8 mouse cellular contexts compared by ENCODE assay signal in the genomic region with DNA sequence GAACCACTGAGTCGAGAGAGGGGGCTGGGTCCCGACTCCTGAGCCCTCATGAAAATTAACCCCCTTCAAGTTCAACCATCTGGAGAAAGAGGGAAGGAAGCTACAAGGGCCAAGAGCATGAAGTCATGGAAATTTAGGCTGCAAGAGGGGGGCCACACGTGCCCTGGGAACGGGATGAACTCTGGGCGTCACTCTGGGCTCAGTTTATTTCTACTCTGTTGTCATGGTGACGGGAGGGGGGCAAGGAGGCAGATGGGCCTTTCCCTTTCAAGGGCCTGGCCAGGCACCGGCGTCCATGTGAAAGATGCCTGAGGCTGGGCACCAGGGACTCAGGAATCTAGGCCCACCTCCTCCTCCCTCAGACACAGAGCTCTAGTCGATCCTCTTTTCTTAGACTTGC. TPM values are rescaled to one million over a fixed set of nuclear protein-coding genes. Genes with fewer than 3 reads are reported as not detected.
DNase-seq lines count a peak whose midpoint lies in the region; ATAC-seq and TF ChIP-seq lines count a peak whose summit lies in the region.

No protein-coding gene starts in this region.

- intact Hi-C loops in heart, postnatal 14 days (cut with DNase I) = no loop called here

- peaks cover 10% of the 10 kb centered on the region for H3K4me1 ChIP-seq in liver, adult 2 months (ENCODE audit: control insufficient read depth, insufficient read depth, low read length)
- H3K4me1 ChIP-seq in forebrain, embryonic 13.5 days = peaks cover 41% of the 10 kb centered on the region
- H3K4me1 ChIP-seq in midbrain, embryonic 16.5 days (ENCODE audit: control insufficient read depth, insufficient read depth, low read length) = peaks cover 35% of the 10 kb centered on the region

- H3K27ac ChIP-seq in liver, adult 2 months (replicated peaks; ENCODE audit: insufficient read depth, low read depth, low read length) = no peak overlapping the region
- peak overlapping the region; percentile 27; the same call in 1 of the 2 replicates for H3K27ac ChIP-seq in forebrain, embryonic 13.5 days
- no peak overlapping the region for H3K27ac ChIP-seq in midbrain, embryonic 16.5 days (ENCODE audit: low read length)

- no peaks in the 10 kb centered on the region; the same call in 1 of the 2 replicates for H3K36me3 ChIP-seq in liver, adult 2 months (ENCODE audit: control insufficient read depth, insufficient read depth, low read length)
- H3K36me3 ChIP-seq in forebrain, embryonic 13.5 days (ENCODE audit: poor library complexity, severe bottlenecking) = peaks cover 38% of the 10 kb centered on the region
- H3K36me3 ChIP-seq in midbrain, embryonic 16.5 days (ENCODE audit: control insufficient read depth, insufficient read depth, low read length) = peaks cover 8% of the 10 kb centered on the region

- peak overlapping the region; percentile 82 for H3K4me2 ChIP-seq in forebrain, embryonic 13.5 days
- peak overlapping the region; percentile 18; the same call in 1 of the 2 replicates for H3K4me2 ChIP-seq in midbrain, embryonic 16.5 days (ENCODE audit: low read length)

- peaks cover 32% of the 10 kb centered on the region for H3K79me2 ChIP-seq in liver, adult 2 months (ENCODE audit: control insufficient read depth, insufficient read depth, low read length)

- WGBS in liver, adult 2 months = 59% methylated on average over 9 of the region's 9 CpGs
- 19% methylated on average over 9 of the region's 9 CpGs for WGBS in forebrain, embryonic 13.5 days
- WGBS in midbrain, embryonic 16.5 days = 10% methylated on average over 9 of the region's 9 CpGs

- no peak for TF ChIP-seq CTCF in liver, adult 2 months (IDR thresholded peaks at IDR 0.05; ENCODE audit: low read depth, low read length)

- ATAC-seq in forebrain, embryonic 13.5 days = no peak
- no peak for ATAC-seq in midbrain, embryonic 16.5 days

- no peaks in the 10 kb centered on the region for H3K9me3 ChIP-seq in forebrain, embryonic 13.5 days (replicated peaks)
- H3K9me3 ChIP-seq in midbrain, embryonic 16.5 days (replicated peaks; ENCODE audit: control insufficient read depth, low read length, poor library complexity, severe bottlenecking) = no peaks in the 10 kb centered on the region

- H3K4me3 ChIP-seq in liver, adult 2 months (ENCODE audit: insufficient read depth, low read depth, low read length) = no peak overlapping the region
- peak overlapping the region; percentile 9; the same call in 1 of the 2 replicates for H3K4me3 ChIP-seq in forebrain, embryonic 13.5 days
- no peak overlapping the region for H3K4me3 ChIP-seq in midbrain, embryonic 16.5 days (ENCODE audit: low read depth, low read length)

- no peaks in the 10 kb centered on the region for H3K27me3 ChIP-seq in liver, adult 2 months (ENCODE audit: control insufficient read depth, insufficient read depth, low read length)
- H3K27me3 ChIP-seq in forebrain, embryonic 13.5 days = no peaks in the 10 kb centered on the region
- no peaks in the 10 kb centered on the region for H3K27me3 ChIP-seq in midbrain, embryonic 16.5 days (ENCODE audit: control insufficient read depth, insufficient read depth, low read depth, low read length)

- TF ChIP-seq POLR2A in liver, adult 2 months (IDR thresholded peaks at IDR 0.05; ENCODE audit: extremely low read depth, insufficient read depth, low read length) = no peak

- DNase-seq in liver, adult 2 months (ENCODE audit: extremely low read depth, low read depth, low spot score) = peak; percentile 19
- no peak for DNase-seq in liver
- DNase-seq in heart, postnatal 14 days = peak; percentile 78 to 81
- DNase-seq in kidney, postnatal 4 days = peak; percentile 57 to 74
- no peak for DNase-seq in frontal cortex, postnatal 25 days (ENCODE audit: low spot score in 2 of 2)
- DNase-seq in natural killer cell, adult 2 months (ENCODE audit: low spot score in 2 of 2) = no peak

- H3K9ac ChIP-seq in liver, adult 2 months (ENCODE audit: low read depth, low read length) = no peak overlapping the region
- H3K9ac ChIP-seq in forebrain, embryonic 13.5 days = peak overlapping the region; percentile 95
- peak overlapping the region; percentile 16; the same call in 1 of the 2 replicates for H3K9ac ChIP-seq in midbrain, embryonic 16.5 days (ENCODE audit: low read depth, low read length)

RNA-seq across cellular contexts. Expression of gene Ppp1r12c, which starts 3.2 kb away (rescaled TPM):
- total RNA-seq in liver, adult 2 months (2014; rRNA removed) = 21.2 and 21.8 TPM in 2 replicates
- 13.4 and 22.2 TPM in 2 replicates for polyA plus RNA-seq in liver, adult 2 months (2012; rRNA removed)
- 33.8 and 36.8 TPM in 2 replicates for polyA plus RNA-seq in forebrain, embryonic 13.5 days (2015; fragmentation: Nextera tagmentation; extraction: Ambion mirVana)
- total RNA-seq in heart, postnatal 14 days (2021) = 10 to 100 TPM; 76.0 to 82.1 TPM
- polyA plus RNA-seq in midbrain, embryonic 16.5 days (2015; fragmentation: Nextera tagmentation; extraction: Ambion mirVana) = 35.6 and 44.7 TPM in 2 replicates

RNA-seq across cellular contexts. Expression of gene Tnnt1, which starts 17.9 kb away (rescaled TPM):
- 1.2 and 2.9 TPM in 2 replicates for total RNA-seq in liver, adult 2 months (2014; rRNA removed)
- 0.20 and 0.61 TPM in 2 replicates for polyA plus RNA-seq in liver, adult 2 months (2012; rRNA removed)
- polyA plus RNA-seq in forebrain, embryonic 13.5 days (2015; fragmentation: Nextera tagmentation; extraction: Ambion mirVana) = 3.9 and 5.7 TPM in 2 replicates
- 10 to 100 TPM; 25.4 to 33.6 TPM for total RNA-seq in heart, postnatal 14 days (2021)
- polyA plus RNA-seq in midbrain, embryonic 16.5 days (2015; fragmentation: Nextera tagmentation; extraction: Ambion mirVana) = 3.2 and 3.6 TPM in 2 replicates

RNA-seq across cellular contexts. Expression of gene Tnni3, which starts 25.8 kb away (rescaled TPM):
- 0.54 TPM in 1 of 2 replicates, not detected in the other for total RNA-seq in liver, adult 2 months (2014; rRNA removed)
- polyA plus RNA-seq in liver, adult 2 months (2012; rRNA removed) = 0.76 and 0.82 TPM in 2 replicates
- polyA plus RNA-seq in forebrain, embryonic 13.5 days (2015; fragmentation: Nextera tagmentation; extraction: Ambion mirVana) = 0.89 and 4.9 TPM in 2 replicates
- 1,000 to 10,000 TPM; 7,272 to 7,308 TPM for total RNA-seq in heart, postnatal 14 days (2021)
- 1.8 TPM in 2 replicates for polyA plus RNA-seq in midbrain, embryonic 16.5 days (2015; fragmentation: Nextera tagmentation; extraction: Ambion mirVana)

RNA-seq across cellular contexts. Expression of gene Dnaaf3, which starts 34.0 kb away (rescaled TPM):
- total RNA-seq in liver, adult 2 months (2014; rRNA removed) = 0.09 TPM in 1 of 2 replicates, not detected in the other
- 0.24 and 0.44 TPM in 2 replicates for polyA plus RNA-seq in liver, adult 2 months (2012; rRNA removed)
- polyA plus RNA-seq in forebrain, embryonic 13.5 days (2015; fragmentation: Nextera tagmentation; extraction: Ambion mirVana) = 1.4 and 2.0 TPM in 2 replicates
- total RNA-seq in heart, postnatal 14 days (2021) = 1 to 10 TPM; 1.8 to 1.9 TPM
- polyA plus RNA-seq in midbrain, embryonic 16.5 days (2015; fragmentation: Nextera tagmentation; extraction: Ambion mirVana) = 2.2 and 2.4 TPM in 2 replicates

RNA-seq across cellular contexts. Expression of gene Eps8l1, which starts 37.8 kb away (rescaled TPM):
- total RNA-seq in liver, adult 2 months (2014; rRNA removed) = 2.9 and 6.5 TPM in 2 replicates
- 0.05 and 1.4 TPM in 2 replicates for polyA plus RNA-seq in liver, adult 2 months (2012; rRNA removed)
- 4.0 and 5.7 TPM in 2 replicates for polyA plus RNA-seq in forebrain, embryonic 13.5 days (2015; fragmentation: Nextera tagmentation; extraction: Ambion mirVana)
- total RNA-seq in heart, postnatal 14 days (2021) = 1 to 10 TPM; 3.1 to 4.9 TPM
- 12.8 TPM in 2 replicates for polyA plus RNA-seq in midbrain, embryonic 16.5 days (2015; fragmentation: Nextera tagmentation; extraction: Ambion mirVana)

Comparison
In these comparisons a context has a peak if more than half of its experiments do, and no peak if none do; other contexts are left out.
1. DNase-seq: peak in liver, adult 2 months (single experiment), heart, postnatal 14 days (2 of 2) and kidney, postnatal 4 days (2 of 2); none in liver (single experiment), frontal cortex, postnatal 25 days (0 of 2) and natural killer cell, adult 2 months (0 of 2).